Mouse (Mus musculus): Measurements from ENCODE around the gene C1qa.

C1qa gene

DNA sequence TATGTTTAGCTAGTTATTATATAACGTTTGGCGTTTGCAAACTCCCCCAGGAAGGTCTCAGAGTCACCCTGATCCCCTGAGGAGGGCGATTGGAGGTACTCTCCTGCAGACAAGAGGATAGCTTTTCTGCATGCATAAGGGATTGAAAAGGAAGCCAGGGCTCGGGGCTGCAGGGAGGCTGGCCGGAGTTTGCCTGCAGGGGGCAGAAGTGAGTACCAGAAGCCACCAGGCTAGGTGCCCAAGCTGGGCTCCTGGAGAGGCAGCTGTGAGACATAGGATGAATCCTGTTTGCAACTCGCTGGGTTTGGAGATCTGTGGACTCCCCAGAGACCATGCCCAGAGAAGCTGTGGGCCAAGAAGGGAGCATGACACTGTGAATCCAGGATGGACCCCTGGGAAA is 43.5 kb downstream of the C1qa start:
- DNase-seq, result no peak

DNA sequence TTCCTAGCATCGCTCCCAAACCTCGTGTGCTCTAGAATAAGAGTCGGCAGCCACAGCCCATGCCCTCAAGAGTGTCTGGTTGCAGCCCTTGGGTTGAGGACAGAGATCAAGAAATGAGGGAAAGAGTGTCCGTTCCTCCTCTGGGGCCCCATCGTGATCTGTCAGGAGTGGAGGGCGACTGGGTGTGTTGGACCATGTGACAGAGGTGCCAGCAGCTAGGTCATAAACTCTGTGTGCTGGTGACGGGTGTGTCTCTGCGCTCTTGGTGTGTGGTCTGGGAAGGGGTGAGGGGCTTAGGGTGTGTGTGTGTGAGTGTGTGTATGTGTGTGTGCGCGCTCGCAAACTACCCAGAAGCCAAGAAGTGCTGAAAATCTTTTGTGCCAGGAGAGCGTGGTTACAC is 45.6 kb downstream of the C1qa start:
- no peak for DNase-seq

DNA sequence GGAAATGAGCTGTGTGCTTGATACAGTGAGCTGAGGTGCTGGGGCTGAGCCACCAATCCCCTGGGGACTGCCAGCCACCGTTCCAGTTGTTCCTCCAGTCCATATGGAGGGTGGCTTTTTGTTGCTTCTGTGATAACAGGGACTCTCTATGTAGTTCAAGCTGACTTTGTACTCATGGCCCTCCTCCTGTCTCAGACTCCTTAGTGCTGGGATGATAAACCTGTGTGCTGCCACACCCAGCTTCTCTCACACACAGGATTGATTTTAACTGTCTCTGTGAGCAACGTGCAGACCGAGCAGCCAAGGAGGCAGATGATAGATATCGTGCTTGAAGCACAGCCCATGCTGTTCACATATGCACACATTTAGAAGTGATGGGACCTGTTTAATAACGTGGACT is 46.5 kb downstream of the C1qa start:
- DNase-seq, result no peak

DNA sequence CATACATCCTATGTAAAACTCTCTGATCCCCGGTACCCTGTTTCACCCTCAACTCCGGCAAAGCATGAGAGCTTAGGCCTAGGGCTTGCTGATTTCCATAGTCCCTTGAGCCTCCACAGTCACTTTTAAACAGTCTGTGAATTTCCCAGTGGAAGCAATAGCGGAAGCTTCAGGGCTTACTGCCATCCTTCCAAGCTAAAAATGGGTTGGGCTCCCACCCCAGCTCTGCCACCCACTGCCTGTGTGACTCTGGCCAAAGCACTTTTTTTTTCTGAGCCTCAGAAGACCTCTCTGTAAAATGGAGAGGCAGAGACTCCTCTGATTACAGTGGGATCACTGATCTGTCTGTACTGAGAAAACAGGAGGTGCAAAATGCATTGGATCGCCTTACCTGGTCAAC is 50.0 kb downstream of the C1qa start:
- DNase-seq, result no peak

DNA sequence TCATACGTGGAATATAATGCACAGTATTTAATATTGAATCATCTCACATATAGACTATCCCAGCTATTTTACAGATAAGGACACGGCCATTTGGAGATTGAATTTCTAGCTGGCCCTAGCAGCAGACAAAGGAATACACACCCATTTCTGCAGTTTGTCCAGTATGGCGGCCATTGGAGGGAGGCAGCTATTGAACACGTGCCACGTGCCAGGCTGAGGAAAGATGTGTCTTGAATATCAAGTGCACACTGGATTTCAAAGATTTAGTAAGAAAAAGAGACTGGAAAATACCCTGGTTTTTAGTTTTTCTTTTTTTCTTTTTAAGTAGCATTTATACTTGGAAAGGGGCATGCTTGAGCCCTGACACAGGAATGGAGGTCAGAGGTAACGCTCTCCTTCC is 51.4 kb downstream of the C1qa start:
- DNase-seq, result no peak

Measured in kidney, adult 11 months (tissue).